Mouse (Mus musculus) kidney, adult 2 months (tissue): ENCODE measurements around the gene Hoxa9. TPM values are rescaled to one million over a fixed set of nuclear protein-coding genes. Genes with fewer than 3 reads are reported as not detected.

Experiments
- DNase-seq: peaks from one replicate; pipeline ENCODE4 v3.0.0; 2021
- H3K27ac ChIP-seq: fragments of 200-500 bp; 2 replicates; pipeline ENCODE4 v1.5.1; 2012; ENCODE audit warnings: low read depth, low read length, control low read depth, inconsistent platforms; ENCODE audit not compliant: insufficient read depth
- H3K27me3 ChIP-seq: fragments of 200-500 bp; replicated peaks from 2 replicates; pipeline ENCODE4 v1.6.1; 2012; ENCODE audit warnings: mild to moderate bottlenecking, moderate library complexity, low read length, inconsistent platforms; ENCODE audit not compliant: control insufficient read depth, insufficient read depth
- H3K36me3 ChIP-seq: fragments of 200-500 bp; 2 replicates; pipeline ENCODE4 v1.6.1; 2012; ENCODE audit warnings: mild to moderate bottlenecking, moderate library complexity, low read length, inconsistent platforms; ENCODE audit not compliant: control insufficient read depth, insufficient read depth
- H3K4me1 ChIP-seq: fragments of 200-500 bp; 2 replicates; pipeline ENCODE4 v1.6.1; 2011; ENCODE audit warnings: low read length; ENCODE audit not compliant: control insufficient read depth, insufficient read depth
- H3K4me3 ChIP-seq: fragments of 200-500 bp; 2 replicates; pipeline ENCODE4 v1.5.1; 2011; ENCODE audit warnings: mild to moderate bottlenecking, low read depth, low read length, control low read depth; ENCODE audit not compliant: insufficient read depth
- CTCF ChIP-seq: fragments of 200-500 bp; conservative IDR thresholded peaks from 2 replicates; pipeline ENCODE4 v1.5.1; 2011; ENCODE audit warnings: low read depth, mild to moderate bottlenecking, control low read depth, low read length, moderate library complexity, mixed read lengths; ENCODE audit not compliant: insufficient read depth, insufficient read length
- POLR2A ChIP-seq: fragments of 200-500 bp; IDR thresholded peaks from one replicate; pipeline ENCODE4 v1.6.1; 2011; ENCODE audit warnings: low read depth, low read length, control low read depth
- WGBS: fragments of 180-500 bp; shearing (Covaris S2); methylation state at CpG from one replicate; pipeline ENCODE4 v1.1.7; 2018; 5-methylcytosine and 5-hydroxymethylcytosine counted together
- polyA plus RNA-seq: library from polyadenylated mRNA; depleted of rRNA; stranded (reverse); fragments of >200 nt; gene quantifications from 2 replicates; pipeline ENCODE4 v1.2.3, GENCODE M21; 2012; rRNA removed

Hoxa9 gene
- polyA plus RNA-seq = 36.0 and 63.1 TPM in 2 replicates

DNA sequence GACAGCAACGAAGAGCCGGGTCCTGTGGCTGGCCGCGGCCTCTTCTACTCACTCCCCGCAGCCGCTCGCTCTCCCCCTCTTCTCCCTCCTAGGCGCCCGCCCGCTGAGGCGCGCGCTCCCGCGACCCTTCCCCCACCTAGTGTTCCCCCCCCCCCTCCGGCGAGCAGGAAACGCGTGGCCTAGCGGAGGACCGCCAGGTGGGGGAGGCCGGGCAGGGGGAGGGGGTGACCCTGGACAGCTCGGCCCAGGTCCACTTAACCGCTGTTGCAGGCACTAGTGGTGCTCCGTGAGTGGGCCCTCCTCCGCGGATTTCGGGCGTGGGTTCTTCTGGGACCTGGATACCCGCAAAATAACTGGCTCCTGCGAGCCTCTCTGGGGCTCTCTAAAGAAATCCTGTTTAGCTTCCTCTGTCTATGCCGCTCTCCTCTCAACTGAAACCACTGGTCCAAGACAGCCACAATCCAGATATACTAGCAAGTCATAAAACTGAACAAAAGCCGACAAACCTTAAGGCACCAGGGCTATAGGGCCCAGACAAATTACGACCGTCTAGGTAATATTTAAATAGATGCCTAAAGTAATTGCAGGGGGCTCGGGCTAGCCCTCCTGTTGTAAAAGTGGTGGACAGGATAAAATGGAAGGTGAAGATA lies at the start of gene Hoxa9:
Gene Hoxa9 (minus strand): TSS at position 574 of the 650 bp plus-strand sequence.
- Histone ChIP-seq H3K4me1 (peaks cover 6% of the 10 kb centered on the region), H3K27ac (peak within 1 kb of the TSS; percentile 98), H3K27me3 (no peaks in the 10 kb centered on the region), H3K36me3 (no peaks in the 10 kb centered on the region), H3K4me3 (peak within 1 kb of the TSS; percentile 84)
- peak; percentile 79 for DNase-seq
- TF ChIP-seq CTCF (no peak), POLR2A (no peak)
- WGBS = 8% methylated on average over 20 of the region's 36 CpGs

DNA sequence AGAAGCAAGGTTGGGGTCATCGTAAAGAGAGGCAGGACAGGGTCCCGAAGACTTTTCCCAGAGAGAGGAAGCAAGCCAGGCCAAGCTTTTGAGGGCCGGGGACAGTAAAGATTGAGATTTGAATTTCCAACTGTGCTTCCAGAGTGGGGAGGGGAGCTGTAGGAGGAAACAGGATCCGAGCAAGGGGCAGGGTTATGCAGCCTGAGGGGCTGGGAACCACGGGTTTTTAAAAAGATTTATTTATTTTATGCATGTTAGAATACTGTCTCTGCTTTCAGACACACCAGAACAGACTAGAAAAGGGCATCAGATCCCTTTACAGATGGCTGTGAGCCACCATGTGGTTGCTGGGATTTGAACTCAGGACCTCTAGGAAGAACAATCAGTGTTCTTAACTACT lies 46.0 kb upstream of the Hoxa9 start:
- TF ChIP-seq CTCF = no peak
- TF ChIP-seq POLR2A = no peak
- Histone ChIP-seq H3K27me3 (no peaks in the 10 kb centered on the region), H3K4me1 (no peaks in the 10 kb centered on the region), H3K4me3 (no peak overlapping the region), H3K36me3 (no peaks in the 10 kb centered on the region), H3K27ac (no peak overlapping the region)
- WGBS = 30% methylated on average over 5 of the region's 5 CpGs
- no peak for DNase-seq

DNA sequence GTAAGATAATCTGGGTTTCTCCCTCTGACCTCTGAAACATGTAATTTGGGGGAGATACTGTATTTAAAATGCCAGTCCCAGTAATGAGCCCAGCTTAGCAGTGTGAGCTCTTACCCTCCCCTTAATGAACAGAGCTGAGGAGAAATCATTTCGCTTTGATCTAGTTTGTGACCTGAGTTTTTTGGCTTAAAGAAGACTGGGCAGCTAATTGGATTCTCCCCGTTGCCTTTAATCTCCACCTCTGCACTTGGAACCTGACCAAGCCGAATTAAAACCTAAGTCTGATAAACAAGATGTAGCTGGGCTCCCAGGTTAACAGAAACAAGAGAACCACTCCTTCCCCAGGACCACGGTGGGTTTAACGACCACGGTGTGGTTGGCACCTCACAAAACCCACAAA lies 45.5 kb upstream of the Hoxa9 start:
- Histone ChIP-seq H3K4me3 (no peak overlapping the region), H3K27me3 (no peaks in the 10 kb centered on the region), H3K36me3 (no peaks in the 10 kb centered on the region), H3K27ac (no peak overlapping the region), H3K4me1 (no peaks in the 10 kb centered on the region)
- WGBS = 14% methylated on average over 6 of the region's 6 CpGs
- no peak for DNase-seq
- TF ChIP-seq POLR2A = no peak
- no peak for TF ChIP-seq CTCF

DNA sequence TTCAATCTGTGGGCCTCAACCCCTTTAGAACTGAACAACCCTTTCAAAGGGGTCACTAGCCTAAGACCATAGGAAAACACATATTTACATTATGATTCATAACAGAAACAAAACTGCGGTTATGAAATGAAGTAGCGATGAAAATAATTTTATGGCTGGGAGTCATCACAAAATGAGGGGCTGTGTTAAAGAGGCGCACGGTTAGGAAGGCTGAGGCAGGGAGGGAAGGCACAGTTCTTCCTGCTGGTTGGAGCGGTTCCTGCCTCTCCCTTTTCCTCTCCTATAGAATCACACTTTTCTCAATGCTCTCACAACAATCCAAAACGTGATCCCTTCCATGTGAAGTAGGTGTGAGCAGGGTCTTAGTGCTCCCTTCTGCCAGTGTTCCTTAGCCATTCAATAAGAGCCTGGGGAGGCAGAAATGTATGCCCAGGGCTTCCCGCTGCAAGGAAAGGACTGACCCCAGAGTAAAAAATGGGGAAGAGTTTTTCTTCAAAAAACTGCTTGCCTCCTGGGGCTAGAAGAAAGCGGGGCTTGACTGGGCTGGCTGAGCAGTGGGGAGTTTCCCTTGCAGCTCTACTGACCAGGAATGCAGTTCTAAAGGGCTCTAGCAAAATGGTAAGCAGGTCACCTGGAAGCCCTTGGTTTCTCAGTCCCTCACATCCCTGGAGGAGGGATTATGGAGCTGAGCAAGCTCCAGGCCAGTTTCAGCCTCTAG lies 44.8 kb upstream of the Hoxa9 start:
- H3K4me1 ChIP-seq = no peaks in the 10 kb centered on the region
- no peak for DNase-seq
- TF ChIP-seq CTCF (no peak), POLR2A (no peak)
- WGBS = 27% methylated on average over 8 of the region's 8 CpGs
- no peak overlapping the region for H3K27ac ChIP-seq
- no peaks in the 10 kb centered on the region for H3K36me3 ChIP-seq
- H3K27me3 ChIP-seq = no peaks in the 10 kb centered on the region
- H3K4me3 ChIP-seq = no peak overlapping the region

DNA sequence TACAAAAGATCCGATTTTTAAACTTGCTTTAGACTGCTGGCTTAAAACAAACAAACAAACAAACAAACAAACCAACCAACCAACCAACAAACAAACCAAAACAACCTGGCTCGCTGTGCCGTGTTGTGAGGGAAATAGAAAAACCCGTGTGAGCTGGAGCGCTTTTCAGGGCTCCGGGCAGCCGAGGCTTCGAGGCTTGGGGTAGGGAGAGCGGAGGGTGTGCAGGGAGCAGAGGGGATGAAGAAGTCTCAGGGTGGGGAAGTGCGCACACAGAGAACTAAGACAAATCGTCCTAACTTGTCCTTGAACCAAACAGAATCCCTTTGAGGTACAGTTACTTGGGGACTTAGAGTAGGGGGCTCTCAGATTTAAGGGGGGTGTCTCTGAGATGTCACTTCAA lies 43.7 kb upstream of the Hoxa9 start:
- DNase-seq = no peak
- WGBS = 22% methylated on average over 11 of the region's 11 CpGs
- H3K27ac ChIP-seq = no peak overlapping the region
- H3K4me3 ChIP-seq = no peak overlapping the region
- H3K27me3 ChIP-seq = no peaks in the 10 kb centered on the region
- H3K36me3 ChIP-seq = no peaks in the 10 kb centered on the region
- no peaks in the 10 kb centered on the region for H3K4me1 ChIP-seq
- no peak for TF ChIP-seq POLR2A
- no peak for TF ChIP-seq CTCF

DNA sequence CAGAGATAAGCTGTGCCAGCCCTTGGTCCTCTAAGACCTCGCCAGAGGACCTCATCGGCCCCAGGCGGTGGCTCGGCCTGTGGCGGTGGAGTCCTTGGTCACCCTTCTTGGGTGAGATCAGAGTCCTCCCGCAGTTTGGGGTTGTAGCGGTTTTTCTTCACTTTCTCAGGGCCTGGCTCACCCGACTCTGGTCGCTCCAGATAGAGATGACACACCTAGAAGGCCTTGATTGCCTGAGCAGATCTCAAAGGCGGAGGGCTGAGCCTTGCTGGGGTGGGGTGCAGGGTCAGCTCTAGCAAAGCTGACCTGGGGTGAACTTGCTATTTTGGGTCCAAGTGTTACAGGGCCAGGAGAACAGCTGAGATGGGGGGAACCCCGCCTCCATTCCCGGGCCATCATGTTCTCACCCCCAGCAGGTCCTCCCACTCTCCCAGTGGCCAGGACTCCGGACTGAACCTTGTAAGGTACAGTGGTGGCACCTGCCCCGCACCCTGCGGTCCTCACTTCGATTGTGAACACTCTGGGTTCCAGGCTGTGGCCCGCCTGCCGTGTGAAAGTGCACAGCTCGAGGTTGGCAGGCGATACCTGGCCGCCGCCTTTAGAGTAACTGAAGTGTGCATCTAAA lies 42.9 kb upstream of the Hoxa9 start:
- 24% methylated on average over 22 of the region's 22 CpGs for WGBS
- no peaks in the 10 kb centered on the region for H3K36me3 ChIP-seq
- TF ChIP-seq POLR2A (no peak), CTCF (no peak)
- H3K27me3 ChIP-seq = 0 out of 2 replicates have a peak, but pooled peaks cover 4% of the 10 kb centered on the region
- no peak overlapping the region for H3K4me3 ChIP-seq
- H3K27ac ChIP-seq = no peak overlapping the region
- H3K4me1 ChIP-seq = no peaks in the 10 kb centered on the region
- DNase-seq = no peak
